Mouse (Mus musculus): ENCODE results near the gene Gm20661.

DNA sequence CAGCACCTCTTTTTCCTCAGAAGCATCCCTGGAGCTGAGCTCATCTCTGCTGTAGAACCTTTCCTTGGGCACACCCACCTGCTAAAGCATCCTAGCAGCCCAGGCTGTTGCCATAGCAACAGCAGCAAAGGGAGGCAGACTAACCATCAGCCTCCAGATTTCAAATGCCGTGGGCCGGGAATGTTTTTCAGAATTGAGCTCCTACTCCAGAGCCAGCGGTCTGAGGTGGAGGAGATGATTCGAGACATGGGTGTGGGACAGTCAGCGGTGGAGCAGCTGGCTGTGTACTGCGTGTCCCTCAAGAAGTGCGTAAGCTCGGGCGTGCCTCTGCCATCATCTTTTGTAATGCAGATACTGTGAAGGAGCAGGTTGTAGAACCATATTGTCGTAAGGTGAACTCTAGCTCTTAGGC, 21.5 kb upstream of the Gm20661 start:
- TF ChIP-seq CTCF (conservative IDR thresholded peaks at IDR 0.05; ENCODE audit: low read length): no peak
- TF ChIP-seq NANOG (IDR thresholded peaks at IDR 0.05; ENCODE audit: borderline replicate concordance, low read length): no peak
- TF ChIP-seq POU5F1 (IDR thresholded peaks at IDR 0.05; ENCODE audit: borderline replicate concordance, low read length): peak; percentile 72

All from E14TG2a.4 (cell line).